Mouse (Mus musculus) MEL (cell line): Measurements from ENCODE around the gene Upb1. TPM values are rescaled to one million over a fixed set of nuclear protein-coding genes. Genes with fewer than 3 reads are reported as not detected.

Experiments used
- DNase-seq: peaks from one replicate; pipeline ENCODE4 v3.0.0; 2011; ENCODE audit warnings: low read depth, low spot score
- H3K27ac ChIP-seq: 2 replicates; pipeline ENCODE4 v1.5.1; 2012; ENCODE audit warnings: low read depth, mild to moderate bottlenecking, control low read depth, low read length, moderate library complexity; ENCODE audit not compliant: control insufficient read depth
- H3K27me3 ChIP-seq, 2 experiments: fragments of 150-350 bp in 1 of 2; sonication (generic) in 1 of 2; 2 replicates each; pipeline ENCODE4 v1.6.1; 2012; ENCODE audit warnings: low read length in 2 of 2, mild to moderate bottlenecking in 2 of 2, improper control_type of control experiment in 1 of 2, moderate library complexity in 1 of 2; ENCODE audit not compliant: insufficient read depth in 2 of 2, control insufficient read depth in 1 of 2
- H3K36me3 ChIP-seq, 2 experiments: 2 replicates each; pipeline ENCODE4 v1.6.1; 2012 to 2014; ENCODE audit warnings: low read length in 2 of 2, improper control_type of control experiment in 1 of 2, inconsistent platforms in 1 of 2, mild to moderate bottlenecking in 1 of 2; ENCODE audit not compliant: insufficient read depth in 2 of 2, control insufficient read depth in 1 of 2
- H3K4me1 ChIP-seq, 2 experiments: fragments of 150-350 bp in 1 of 2; sonication (generic) in 1 of 2; 2 replicates each; pipeline ENCODE4 v1.6.1; 2012; ENCODE audit warnings: low read length in 2 of 2, improper control_type of control experiment in 1 of 2, mild to moderate bottlenecking in 1 of 2; ENCODE audit not compliant: insufficient read depth in 2 of 2, control insufficient read depth in 1 of 2
- H3K4me3 ChIP-seq, 2 experiments: fragments of 150-350 bp in 1 of 2; sonication (generic) in 1 of 2; 2 replicates each; pipeline ENCODE4 v1.5.1; 2012; ENCODE audit warnings: low read depth in 2 of 2, low read length in 2 of 2, mild to moderate bottlenecking in 2 of 2, moderate library complexity in 2 of 2, control low read depth in 1 of 2, improper control_type of control experiment in 1 of 2; ENCODE audit not compliant: control insufficient read depth in 1 of 2, insufficient read depth in 1 of 2
- H3K79me2 ChIP-seq: 2 replicates; pipeline ENCODE4 v1.6.1; 2012; ENCODE audit warnings: mild to moderate bottlenecking, low read length, moderate library complexity; ENCODE audit not compliant: control insufficient read depth, poor library complexity, insufficient read depth
- H3K9ac ChIP-seq: 2 replicates; pipeline ENCODE4 v1.6.1; 2012; ENCODE audit warnings: low read depth, mild to moderate bottlenecking, control low read depth, low read length, moderate library complexity; ENCODE audit not compliant: control insufficient read depth, poor library complexity, severe bottlenecking
- H3K9me3 ChIP-seq: fragments of 150-350 bp; sonication (generic); replicated peaks from 2 replicates; pipeline ENCODE4 v1.6.1; 2012; ENCODE audit warnings: mild to moderate bottlenecking, low read length, improper control_type of control experiment, moderate library complexity; ENCODE audit not compliant: insufficient read depth
- BHLHE40 ChIP-seq: IDR thresholded peaks from 2 replicates; pipeline ENCODE4 v1.6.1; 2012; ENCODE audit warnings: low read depth, mild to moderate bottlenecking, inconsistent platforms, low read length, improper control_type of control experiment, borderline replicate concordance
- ELF1 ChIP-seq: IDR thresholded peaks from 2 replicates; pipeline ENCODE4 v1.6.1; 2014; ENCODE audit warnings: low read depth, mild to moderate bottlenecking, inconsistent platforms, low read length, improper control_type of control experiment, moderate library complexity
- EP300 ChIP-seq, 2 experiments: IDR thresholded peaks; 2 replicates each; pipeline ENCODE4 v1.6.1; 2011; ENCODE audit warnings: improper control_type of control experiment in 2 of 2, low read length in 2 of 2, low read depth in 1 of 2, mild to moderate bottlenecking in 1 of 2
- GABPA ChIP-seq: IDR thresholded peaks from 2 replicates; pipeline ENCODE4 v1.6.1; 2012; ENCODE audit warnings: low read depth, mild to moderate bottlenecking, inconsistent platforms, low read length, improper control_type of control experiment, moderate library complexity
- GATA1 ChIP-seq: IDR thresholded peaks from 2 replicates; pipeline ENCODE4 v1.6.1; 2011; ENCODE audit warnings: low read depth, low read length, improper control_type of control experiment
- MAFK ChIP-seq: IDR thresholded peaks from 2 replicates; pipeline ENCODE4 v1.6.1; 2011; ENCODE audit warnings: low read depth, mild to moderate bottlenecking, low read length, improper control_type of control experiment, borderline replicate concordance
- MAX ChIP-seq: IDR thresholded peaks from 2 replicates; pipeline ENCODE4 v1.6.1; 2011; ENCODE audit warnings: low read length, improper control_type of control experiment
- MAZ ChIP-seq: IDR thresholded peaks from 2 replicates; pipeline ENCODE4 v1.6.1; 2012; ENCODE audit warnings: low read depth, mild to moderate bottlenecking, inconsistent platforms, low read length, improper control_type of control experiment
- MEF2A ChIP-seq: IDR thresholded peaks from 2 replicates; pipeline ENCODE4 v1.6.1; 2014; ENCODE audit warnings: low read depth, mild to moderate bottlenecking, inconsistent platforms, low read length, improper control_type of control experiment; ENCODE audit not compliant: poor library complexity, insufficient replicate concordance, severe bottlenecking; ENCODE audit errors: extremely low read depth
- MYB ChIP-seq: IDR thresholded peaks from 2 replicates; pipeline ENCODE4 v1.6.1; 2011; ENCODE audit warnings: mild to moderate bottlenecking, low read depth, low read length, improper control_type of control experiment
- MYC ChIP-seq: IDR thresholded peaks from 2 replicates; pipeline ENCODE4 v1.6.1; 2011; ENCODE audit warnings: low read depth, mild to moderate bottlenecking, low read length, improper control_type of control experiment, moderate library complexity
- NRF1 ChIP-seq: IDR thresholded peaks from 2 replicates; pipeline ENCODE4 v1.6.1; 2014; ENCODE audit warnings: low read depth, mild to moderate bottlenecking, inconsistent platforms, low read length, improper control_type of control experiment, moderate library complexity; ENCODE audit not compliant: poor library complexity, insufficient read depth, severe bottlenecking
- POLR2A ChIP-seq, 2 experiments: IDR thresholded peaks; 2 replicates each; pipeline ENCODE4 v1.6.1; 2011 to 2012; ENCODE audit warnings: low read length in 2 of 2, mild to moderate bottlenecking in 2 of 2, control low read depth in 1 of 2, improper control_type of control experiment in 1 of 2, low read depth in 1 of 2, moderate library complexity in 1 of 2; ENCODE audit not compliant: control insufficient read depth in 1 of 2, insufficient read depth in 1 of 2, poor library complexity in 1 of 2
- POLR2AphosphoS2 ChIP-seq: IDR thresholded peaks from 2 replicates; pipeline ENCODE4 v1.6.1; 2011; ENCODE audit warnings: low read length, improper control_type of control experiment
- POLR2AphosphoS5 ChIP-seq: IDR thresholded peaks from 2 replicates; pipeline ENCODE4 v1.6.1; 2012; ENCODE audit warnings: low read depth, borderline replicate concordance, mild to moderate bottlenecking, inconsistent platforms, low read length, moderate library complexity, mixed read lengths
- RCOR1 ChIP-seq: IDR thresholded peaks from 2 replicates; pipeline ENCODE4 v1.6.1; 2012; ENCODE audit warnings: low read depth, mild to moderate bottlenecking, inconsistent platforms, low read length, improper control_type of control experiment
- SIN3A ChIP-seq: IDR thresholded peaks from 2 replicates; pipeline ENCODE4 v1.6.1; 2012; ENCODE audit warnings: low read length, improper control_type of control experiment, inconsistent platforms
- TAL1 ChIP-seq: IDR thresholded peaks from 2 replicates; pipeline ENCODE4 v1.6.1; 2012; ENCODE audit warnings: mild to moderate bottlenecking, inconsistent platforms, low read length, moderate library complexity, mixed read lengths
- UBTF ChIP-seq: IDR thresholded peaks from 2 replicates; pipeline ENCODE4 v1.6.1; 2012; ENCODE audit warnings: low read depth, mild to moderate bottlenecking, inconsistent platforms, low read length, improper control_type of control experiment, moderate library complexity, borderline replicate concordance; ENCODE audit not compliant: insufficient read depth
- ZMIZ1 ChIP-seq: IDR thresholded peaks from 2 replicates; pipeline ENCODE4 v1.6.1; 2012; ENCODE audit warnings: low read depth, mild to moderate bottlenecking, inconsistent platforms, low read length, improper control_type of control experiment, moderate library complexity
- ZNF384 ChIP-seq: IDR thresholded peaks from 2 replicates; pipeline ENCODE4 v1.6.1; 2012; ENCODE audit warnings: low read depth, mild to moderate bottlenecking, inconsistent platforms, low read length, improper control_type of control experiment
- polyA plus RNA-seq, 2 experiments: library from polyadenylated mRNA; stranded (reverse) in 1 of 2; unstranded in 1 of 2; fragments of >175 nt in 1 of 2; fragments of >200 nt in 1 of 2; gene quantifications; 2 replicates each; pipeline versions ENCODE4 v1.2.1 to v1.2.4; 2012; ENCODE audit warnings: low replicate concordance in 2 of 2, low read depth in 1 of 2; ENCODE audit not compliant: insufficient read length in 2 of 2, insufficient read depth in 1 of 2, missing spikeins in 1 of 2
- total RNA-seq: library from RNA; depleted of rRNA; stranded (reverse); fragments of 300-350 nt; gene quantifications from 2 replicates; pipeline ENCODE4 v1.2.3, GENCODE M21; 2012

The Upb1 gene
- total and polyA plus RNA-seq, 3 experiments: 0.03 TPM; not detected in 2

DNA sequence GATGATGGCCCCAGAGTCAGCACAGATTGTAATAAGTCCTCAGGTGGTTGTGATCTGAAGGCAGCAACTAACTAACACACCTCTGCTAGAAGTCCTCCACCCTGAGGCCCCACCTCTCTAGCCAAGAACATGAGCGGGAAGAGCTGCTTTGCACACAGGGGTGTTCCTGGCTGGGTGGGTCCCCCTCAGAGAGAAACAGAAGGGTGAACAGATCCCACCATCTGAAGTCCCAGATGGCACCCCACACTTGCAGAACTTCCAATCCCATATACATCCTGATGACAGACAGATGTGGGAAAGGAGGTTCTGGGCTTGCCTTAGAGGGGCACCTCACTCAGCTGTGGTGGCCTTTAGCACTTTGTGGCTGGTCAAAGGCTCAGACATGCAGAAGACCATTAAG lies 36.4 kb downstream of the Upb1 start:
- no peaks in the 10 kb centered on the region for H3K27me3 ChIP-seq
- H3K4me3 ChIP-seq: no peak overlapping the region
- TF ChIP-seq MAFK (no peak), MEF2A (no peak), MAZ (no peak), EP300 (IDR thresholded peaks at IDR 0.05; ENCODE audit: low read depth in 1 of 2, low read length in 2 of 2) (no peak), GABPA (no peak), ZNF384 (no peak), POLR2AphosphoS2 (no peak), POLR2A (IDR thresholded peaks at IDR 0.05; ENCODE audit: control insufficient read depth in 1 of 2, insufficient read depth in 1 of 2, low read depth in 1 of 2, low read length in 2 of 2, poor library complexity in 1 of 2) (no peak), MYB (no peak), UBTF (no peak), ELF1 (no peak), POLR2AphosphoS5 (no peak), SIN3A (no peak), BHLHE40 (no peak), RCOR1 (no peak), MYC (no peak), GATA1 (no peak)
- no peaks in the 10 kb centered on the region for H3K4me1 ChIP-seq
- no peak overlapping the region for H3K27ac ChIP-seq
- no peak for DNase-seq
- no peaks in the 10 kb centered on the region for H3K36me3 ChIP-seq
- H3K9me3 ChIP-seq: no peaks in the 10 kb centered on the region
- H3K9ac ChIP-seq: no peak overlapping the region
- no peaks in the 10 kb centered on the region for H3K79me2 ChIP-seq

DNA sequence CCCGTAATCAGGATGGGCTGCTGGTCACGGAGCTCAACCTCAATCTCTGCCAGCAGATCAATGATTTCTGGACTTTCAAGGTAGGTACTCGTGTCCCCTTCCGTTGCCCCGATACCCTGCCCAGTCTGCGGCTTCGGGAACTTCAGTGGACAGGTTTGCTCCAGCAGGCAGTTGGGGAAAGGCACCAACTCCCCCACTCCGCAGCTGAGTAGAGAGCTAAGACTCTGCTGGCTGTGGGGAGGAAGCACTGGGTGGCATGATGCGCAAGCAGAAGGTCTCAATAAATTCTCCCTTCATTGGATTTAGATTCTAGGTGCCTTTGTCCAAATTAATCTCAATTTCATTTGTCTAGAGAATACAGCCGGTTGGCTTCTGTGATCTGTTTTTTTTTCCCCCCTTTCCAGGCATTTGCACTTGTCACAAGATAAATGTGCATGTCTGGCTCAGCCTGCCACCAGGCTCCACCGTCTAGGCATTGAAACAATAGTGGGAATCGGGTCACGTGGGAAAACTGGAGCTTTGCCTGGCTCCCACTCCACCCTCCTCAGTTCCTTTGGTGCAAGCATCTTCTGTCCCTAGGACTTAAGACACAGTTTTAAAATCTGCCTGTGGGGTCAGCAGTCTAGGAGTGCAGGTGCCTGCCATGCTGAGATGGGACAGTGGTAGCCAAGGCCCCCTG lies 37.4 kb downstream of the Upb1 start:
- no peak for DNase-seq
- Histone ChIP-seq H3K27ac (no peak overlapping the region), H3K79me2 (no peaks in the 10 kb centered on the region), H3K27me3 (no peaks in the 10 kb centered on the region), H3K36me3 (no peaks in the 10 kb centered on the region), H3K9ac (no peak overlapping the region), H3K9me3 (no peaks in the 10 kb centered on the region), H3K4me3 (no peak overlapping the region), H3K4me1 (no peaks in the 10 kb centered on the region)
- TF ChIP-seq MAX: no peak
- no peak for TF ChIP-seq TAL1
- TF ChIP-seq NRF1: no peak
- no peak for TF ChIP-seq GABPA
- TF ChIP-seq ZMIZ1: no peak
